Mouse (Mus musculus) ES-E14 (cell line): ENCODE measurements around the gene Rpl28.

Source experiments
- CHD2 ChIP-seq: IDR thresholded peaks from 2 replicates; pipeline ENCODE4 v1.6.1; 2014; ENCODE audit warnings: mild to moderate bottlenecking, low read depth, low read length, inconsistent platforms
- HCFC1 ChIP-seq: IDR thresholded peaks from 2 replicates; pipeline ENCODE4 v1.6.1; 2012; ENCODE audit warnings: low read length, inconsistent platforms, borderline replicate concordance; ENCODE audit not compliant: insufficient read depth
- MAFK ChIP-seq: IDR thresholded peaks from 2 replicates; pipeline ENCODE4 v1.6.1; 2014; ENCODE audit warnings: mild to moderate bottlenecking, low read depth, low read length, inconsistent platforms; ENCODE audit not compliant: insufficient read depth
- ZC3H11A ChIP-seq: IDR thresholded peaks from 2 replicates; pipeline ENCODE4 v1.6.1; 2012; ENCODE audit warnings: low read depth, mild to moderate bottlenecking, inconsistent platforms, low read length, borderline replicate concordance
- ZNF384 ChIP-seq: IDR thresholded peaks from 2 replicates; pipeline ENCODE4 v1.6.1; 2012; ENCODE audit warnings: low read depth, low read length, inconsistent platforms

GRCm38 (mm10) chr7:4813105-4813791 is 20.6 kb downstream of the Rpl28 start:
- TF ChIP-seq HCFC1 = no peak
- no peak for TF ChIP-seq ZNF384
- TF ChIP-seq MAFK = no peak
- no peak for TF ChIP-seq CHD2
- no peak for TF ChIP-seq ZC3H11A
